Mouse (Mus musculus): ENCODE data around the gene Apbb2. TPM values are rescaled to one million over a fixed set of nuclear protein-coding genes. Genes with fewer than 3 reads are reported as not detected.
"Not testable (repeated sequence)": the region's sequence is repeated elsewhere in the genome, so short reads cannot be mapped to it uniquely, and the experiment has no call there.

Gene Apbb2
- polyA plus RNA-seq, 1 experiment from 2014 or later: 52.6 TPM

GRCm38 (mm10) chr5:66280742-66281141, 337.8 kb downstream of the Apbb2 start:
- no peaks in the 10 kb centered on the region for H3K9me3 ChIP-seq (ENCODE audit: control insufficient read depth, low read length)
- no peak overlapping the region for H3K27ac ChIP-seq (ENCODE audit: low read depth, low read length)
- H3K4me3 ChIP-seq (ENCODE audit: low read depth, low read length): no peak overlapping the region
- H3K9ac ChIP-seq (ENCODE audit: low read length): no peak overlapping the region
- no peak for DNase-seq (ENCODE audit: low spot score)
- no peak for ATAC-seq (ENCODE audit: insufficient read depth, low FRiP score, low TSS enrichment)
- H3K4me1 ChIP-seq (ENCODE audit: control insufficient read depth, insufficient read depth, low read length): no peaks in the 10 kb centered on the region
- WGBS: 78% methylated on average over 6 of the region's 6 CpGs
- no peaks in the 10 kb centered on the region for H3K36me3 ChIP-seq (ENCODE audit: control insufficient read depth, insufficient read depth, low read length)
- H3K4me2 ChIP-seq (ENCODE audit: low read depth): no peak overlapping the region
- H3K27me3 ChIP-seq (ENCODE audit: control insufficient read depth, insufficient read depth, low read length): no peaks in the 10 kb centered on the region

DNA sequence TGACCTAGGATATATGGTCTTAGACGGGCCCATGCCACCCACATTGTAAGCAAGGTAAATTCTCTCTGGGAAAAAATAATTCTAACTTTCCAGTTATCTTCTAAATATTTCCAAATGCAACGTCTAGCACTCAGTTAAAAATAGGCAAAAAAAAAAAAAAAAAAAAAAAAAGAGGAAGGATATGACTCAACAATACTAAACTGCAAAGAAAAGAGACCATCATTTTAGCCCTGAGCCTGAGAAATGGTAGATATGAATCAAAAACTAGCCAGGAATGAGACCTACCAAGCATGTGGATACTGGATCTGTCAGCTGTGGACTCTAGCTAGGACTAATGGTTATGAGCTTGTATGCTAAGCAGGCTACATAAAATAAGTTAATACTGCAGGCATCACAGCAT, 338.9 kb downstream of the Apbb2 start:
- DNase-seq (ENCODE audit: low spot score) (no peak), ATAC-seq (ENCODE audit: insufficient read depth, low FRiP score, low TSS enrichment) (no peak)
- Histone ChIP-seq H3K4me3 (ENCODE audit: low read depth, low read length) (no peak overlapping the region), H3K27ac (ENCODE audit: low read depth, low read length) (no peak overlapping the region), H3K4me1 (ENCODE audit: control insufficient read depth, insufficient read depth, low read length) (no peaks in the 10 kb centered on the region), H3K36me3 (ENCODE audit: control insufficient read depth, insufficient read depth, low read length) (no peaks in the 10 kb centered on the region), H3K4me2 (ENCODE audit: low read depth) (no peak overlapping the region), H3K9me3 (ENCODE audit: control insufficient read depth, low read length) (no peaks in the 10 kb centered on the region), H3K9ac (ENCODE audit: low read length) (no peak overlapping the region), H3K27me3 (ENCODE audit: control insufficient read depth, insufficient read depth, low read length) (no peaks in the 10 kb centered on the region)
- WGBS: 85% methylated on average over 2 of the region's 2 CpGs

- H3K27me3 ChIP-seq (ENCODE audit: control insufficient read depth, insufficient read depth, low read length): no peaks in the 10 kb centered on the region
- H3K9ac ChIP-seq (ENCODE audit: low read length): no peak overlapping the region
- H3K4me2 ChIP-seq (ENCODE audit: low read depth): no peak overlapping the region
- WGBS: 77% methylated on average over 3 of the region's 3 CpGs
- ATAC-seq (ENCODE audit: insufficient read depth, low FRiP score, low TSS enrichment) (no peak), DNase-seq (ENCODE audit: low spot score) (no peak)
- H3K9me3 ChIP-seq (ENCODE audit: control insufficient read depth, low read length): no peaks in the 10 kb centered on the region
- H3K27ac ChIP-seq (ENCODE audit: low read depth, low read length): no peak overlapping the region
- no peaks in the 10 kb centered on the region for H3K4me1 ChIP-seq (ENCODE audit: control insufficient read depth, insufficient read depth, low read length)
- no peak overlapping the region for H3K4me3 ChIP-seq (ENCODE audit: low read depth, low read length)
- H3K36me3 ChIP-seq (ENCODE audit: control insufficient read depth, insufficient read depth, low read length): no peaks in the 10 kb centered on the region
Observed at GRCm38 (mm10) chr5:66274417-66274816, 344.2 kb downstream of the Apbb2 start.

DNA sequence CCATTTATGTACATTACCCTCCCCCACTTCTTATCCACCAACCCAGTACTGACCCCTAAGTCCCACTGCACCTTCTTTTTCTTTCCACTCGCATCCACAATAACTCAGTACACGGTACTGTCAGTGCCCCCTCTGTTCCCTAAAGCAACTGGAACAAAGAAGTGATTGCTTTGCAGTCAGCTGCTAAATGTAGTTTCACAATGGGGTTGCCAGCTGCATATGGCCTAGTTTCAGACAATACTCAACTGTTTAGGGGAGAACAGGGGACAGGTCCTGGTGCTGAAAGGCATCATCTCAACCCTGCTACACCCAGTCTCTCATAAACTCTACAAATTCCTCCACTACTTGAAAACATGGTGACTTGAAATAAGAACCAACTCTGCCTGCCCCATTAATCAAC, 347.4 kb downstream of the Apbb2 start:
- Histone ChIP-seq H3K9me3 (ENCODE audit: control insufficient read depth, low read length) (no peaks in the 10 kb centered on the region), H3K4me3 (ENCODE audit: low read depth, low read length) (no peak overlapping the region), H3K9ac (ENCODE audit: low read length) (no peak overlapping the region), H3K36me3 (ENCODE audit: control insufficient read depth, insufficient read depth, low read length) (no peaks in the 10 kb centered on the region), H3K4me1 (ENCODE audit: control insufficient read depth, insufficient read depth, low read length) (no peaks in the 10 kb centered on the region), H3K4me2 (ENCODE audit: low read depth) (no peak overlapping the region), H3K27ac (ENCODE audit: low read depth, low read length) (no peak overlapping the region), H3K27me3 (ENCODE audit: control insufficient read depth, insufficient read depth, low read length) (no peaks in the 10 kb centered on the region)
- WGBS: 40% methylated on average over 2 of the region's 2 CpGs
- no peak for DNase-seq (ENCODE audit: low spot score)
- no peak for ATAC-seq (ENCODE audit: insufficient read depth, low FRiP score, low TSS enrichment)

GRCm38 (mm10) chr5:66269616-66270015, 349.0 kb downstream of the Apbb2 start:
- Histone ChIP-seq H3K9me3 (ENCODE audit: control insufficient read depth, low read length) (no peaks in the 10 kb centered on the region), H3K9ac (ENCODE audit: low read length) (no peak overlapping the region), H3K4me1 (ENCODE audit: control insufficient read depth, insufficient read depth, low read length) (no peaks in the 10 kb centered on the region), H3K27ac (ENCODE audit: low read depth, low read length) (no peak overlapping the region), H3K4me2 (ENCODE audit: low read depth) (no peak overlapping the region), H3K4me3 (ENCODE audit: low read depth, low read length) (no peak overlapping the region), H3K27me3 (ENCODE audit: control insufficient read depth, insufficient read depth, low read length) (no peaks in the 10 kb centered on the region), H3K36me3 (ENCODE audit: control insufficient read depth, insufficient read depth, low read length) (no peaks in the 10 kb centered on the region)
- 91% methylated on average over 7 of the region's 7 CpGs for WGBS
- DNase-seq (ENCODE audit: low spot score): no peak
- no peak for ATAC-seq (ENCODE audit: insufficient read depth, low FRiP score, low TSS enrichment)

GRCm38 (mm10) chr5:66263398-66263797, 355.2 kb downstream of the Apbb2 start:
- no peaks in the 10 kb centered on the region for H3K9me3 ChIP-seq (ENCODE audit: control insufficient read depth, low read length)
- H3K4me2 ChIP-seq (ENCODE audit: low read depth): no peak overlapping the region
- WGBS: 35% methylated on average over 4 of the region's 4 CpGs
- no peaks in the 10 kb centered on the region for H3K27me3 ChIP-seq (ENCODE audit: control insufficient read depth, insufficient read depth, low read length)
- H3K36me3 ChIP-seq (ENCODE audit: control insufficient read depth, insufficient read depth, low read length): no peaks in the 10 kb centered on the region
- H3K9ac ChIP-seq (ENCODE audit: low read length): no peak overlapping the region
- H3K4me3 ChIP-seq (ENCODE audit: low read depth, low read length): no peak overlapping the region
- peak; percentile 15 for DNase-seq (ENCODE audit: low spot score)
- no peaks in the 10 kb centered on the region for H3K4me1 ChIP-seq (ENCODE audit: control insufficient read depth, insufficient read depth, low read length)
- H3K27ac ChIP-seq (ENCODE audit: low read depth, low read length): no peak overlapping the region
- ATAC-seq (ENCODE audit: insufficient read depth, low FRiP score, low TSS enrichment): no peak

GRCm38 (mm10) chr5:66262475-66262874, 356.1 kb downstream of the Apbb2 start:
- H3K4me3 ChIP-seq (ENCODE audit: low read depth, low read length): no peak overlapping the region
- H3K9ac ChIP-seq (ENCODE audit: low read length): no peak overlapping the region
- H3K36me3 ChIP-seq (ENCODE audit: control insufficient read depth, insufficient read depth, low read length): no peaks in the 10 kb centered on the region
- DNase-seq (ENCODE audit: low spot score) (no peak), ATAC-seq (ENCODE audit: insufficient read depth, low FRiP score, low TSS enrichment) (no peak)
- no peak overlapping the region for H3K27ac ChIP-seq (ENCODE audit: low read depth, low read length)
- H3K4me1 ChIP-seq (ENCODE audit: control insufficient read depth, insufficient read depth, low read length): no peaks in the 10 kb centered on the region
- H3K9me3 ChIP-seq (ENCODE audit: control insufficient read depth, low read length): no peaks in the 10 kb centered on the region
- 85% methylated on average over 2 of the region's 2 CpGs for WGBS
- H3K4me2 ChIP-seq (ENCODE audit: low read depth): no peak overlapping the region
- H3K27me3 ChIP-seq (ENCODE audit: control insufficient read depth, insufficient read depth, low read length): no peaks in the 10 kb centered on the region

DNA sequence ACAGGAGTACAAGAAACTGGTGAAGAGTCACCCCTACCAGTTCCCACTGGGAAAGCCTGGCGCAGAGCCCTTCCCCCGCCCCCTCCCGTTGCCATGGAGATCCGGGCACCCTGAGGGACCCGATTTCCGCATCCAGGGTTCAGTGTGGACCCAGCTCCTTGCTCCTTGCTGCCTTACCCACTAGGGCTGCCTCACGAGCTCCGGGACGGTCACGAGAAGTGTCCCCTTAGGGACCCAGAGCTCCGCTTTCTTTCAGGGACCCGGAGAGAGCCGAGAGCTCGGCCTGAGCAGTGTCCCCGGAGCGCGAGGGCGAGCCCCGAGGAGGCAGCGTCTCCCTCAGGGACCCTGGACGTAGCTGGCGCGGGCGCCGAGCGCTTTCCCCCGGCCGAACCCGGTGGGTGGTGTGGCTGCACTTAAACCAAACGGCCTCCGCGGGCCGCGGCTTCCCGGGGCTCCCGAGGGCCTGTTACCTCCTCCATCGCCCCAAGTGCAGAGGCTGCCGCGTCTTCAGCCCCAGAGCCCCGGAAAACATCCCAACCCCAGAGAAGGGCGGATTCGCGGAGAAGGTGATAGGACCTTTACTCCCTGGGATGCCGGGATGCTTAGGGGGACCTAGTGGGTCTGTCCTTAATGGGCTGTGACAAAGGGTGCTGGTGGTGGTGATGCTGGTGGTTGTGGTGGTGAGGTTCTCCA, 358.7 kb downstream of the Apbb2 start, which contains the start of gene Nsun7:
Gene Nsun7, plus strand, starts transcription at position 142 of the 693 bp plus-strand sequence.
- H3K36me3 ChIP-seq (ENCODE audit: control insufficient read depth, insufficient read depth, low read length): no peaks in the 10 kb centered on the region
- H3K27me3 ChIP-seq (ENCODE audit: control insufficient read depth, insufficient read depth, low read length): no peaks in the 10 kb centered on the region
- H3K4me2 ChIP-seq (ENCODE audit: low read depth): peak within 1 kb of the TSS; percentile 90
- peak; percentile 88 for ATAC-seq (ENCODE audit: insufficient read depth, low FRiP score, low TSS enrichment)
- no peaks in the 10 kb centered on the region for H3K4me1 ChIP-seq (ENCODE audit: control insufficient read depth, insufficient read depth, low read length)
- 1% methylated on average over 44 of the region's 44 CpGs for WGBS
- peak; percentile 82 for DNase-seq (ENCODE audit: low spot score)
- H3K9me3 ChIP-seq (ENCODE audit: control insufficient read depth, low read length): no peaks in the 10 kb centered on the region
- no peak within 1 kb of the TSS for H3K27ac ChIP-seq (ENCODE audit: low read depth, low read length)
- peak within 1 kb of the TSS; percentile 71 for H3K9ac ChIP-seq (ENCODE audit: low read length)
- peak within 1 kb of the TSS; percentile 65 for H3K4me3 ChIP-seq (ENCODE audit: low read depth, low read length)

- not testable (repeated sequence) for ATAC-seq (ENCODE audit: insufficient read depth, low FRiP score, low TSS enrichment); H3K4me1 ChIP-seq (ENCODE audit: control insufficient read depth, insufficient read depth, low read length); H3K9me3 ChIP-seq (ENCODE audit: control insufficient read depth, low read length); DNase-seq (ENCODE audit: low spot score); H3K27ac ChIP-seq (ENCODE audit: low read depth, low read length); H3K27me3 ChIP-seq (ENCODE audit: control insufficient read depth, insufficient read depth, low read length); H3K36me3 ChIP-seq (ENCODE audit: control insufficient read depth, insufficient read depth, low read length)
- H3K9ac ChIP-seq (ENCODE audit: low read length): peak overlapping the region; percentile 71
- WGBS: 8% methylated on average over 5 of the region's 5 CpGs
- H3K4me3 ChIP-seq (ENCODE audit: low read depth, low read length): peak overlapping the region; percentile 65
- peak overlapping the region; percentile 90 for H3K4me2 ChIP-seq (ENCODE audit: low read depth)
Observed at GRCm38 (mm10) chr5:66259431-66259755, 359.2 kb downstream of the Apbb2 start.

Data from neural tube, embryonic 11.5 days (tissue).